Mouse (Mus musculus) hindbrain, embryonic 10.5 days (tissue): ENCODE data around the gene Spry2. TPM values are rescaled to one million over a fixed set of nuclear protein-coding genes. Genes with fewer than 3 reads are reported as not detected.

Source experiments
- polyA plus RNA-seq: library from polyadenylated mRNA; unstranded; fragments of >200 nt; fragmentation: Nextera tagmentation; extraction: Ambion mirVana; gene quantifications from 2 replicates; pipeline ENCODE4 v1.2.1, GENCODE M21; 2016

The Spry2 gene
- polyA plus RNA-seq, 1 experiment from 2014 or later = 30.1 TPM

Other genes starting within 250 kb of the Spry2 start
- gene Trim52, start 209.4 kb upstream of the Spry2 start, polyA plus RNA-seq = not detected in 2 replicates